Mouse (Mus musculus): ENCODE measurements at regions not wholly inside any gene's neighbourhood (a gene's known extent, or its start where the extent isn't known, plus 50 kb on each side); places are given as distances from the start of the nearest gene placed in this dataset.

- TF ChIP-seq CTCF (IDR thresholded peaks at IDR 0.05; ENCODE audit: low read depth) = no peak
- TF ChIP-seq EP300 (optimal IDR thresholded peaks at IDR 0.05) = no peak
These were observed 131.6 kb upstream of the Irx2 start for GRCm38 (mm10) chr13:72497036-72497435.

Measured in stomach, postnatal 0 days (tissue).